Mouse (Mus musculus) cerebral cortex, adult 2 months (tissue): ENCODE results near the gene Mmp2.

Experiments
- WGBS: fragments of 180-500 bp; shearing (Covaris S2); methylation state at CpG from one replicate; pipeline ENCODE4 v1.1.7; 2018; 5-methylcytosine and 5-hydroxymethylcytosine counted together

Mmp2 gene

GRCm38 (mm10) chr8:92827243-92828034, at the start of gene Mmp2:
Mmp2 (plus strand) TSS chr8:92827291.
- 7% methylated on average over 37 of the region's 37 CpGs for WGBS

GRCm38 (mm10) chr8:92780976-92781375, 46.1 kb upstream of the Mmp2 start:
- 78% methylated on average over 3 of the region's 3 CpGs for WGBS

- WGBS, result 79% methylated on average over 3 of the region's 3 CpGs
These were observed 43.0 kb upstream of the Mmp2 start for GRCm38 (mm10) chr8:92783906-92784610.

GRCm38 (mm10) chr8:92790835-92791234, 36.3 kb upstream of the Mmp2 start:
- WGBS, result 68% methylated on average over 3 of the region's 3 CpGs

- WGBS, result 92% methylated on average over 2 of the region's 2 CpGs
These were observed 35.1 kb upstream of the Mmp2 start for GRCm38 (mm10) chr8:92791999-92792398.

- 87% methylated on average over 14 of the region's 14 CpGs for WGBS
These were observed 33.1 kb upstream of the Mmp2 start for GRCm38 (mm10) chr8:92793852-92794580.

GRCm38 (mm10) chr8:92797527-92797931, 29.6 kb upstream of the Mmp2 start:
- 74% methylated on average over 7 of the region's 7 CpGs for WGBS

- WGBS, result 94% methylated on average over 11 of the region's 11 CpGs
These were observed 27.7 kb upstream of the Mmp2 start for GRCm38 (mm10) chr8:92799406-92799805.

- 72% methylated on average over 8 of the region's 8 CpGs for WGBS
These were observed 25.9 kb upstream of the Mmp2 start for GRCm38 (mm10) chr8:92801231-92801630.

GRCm38 (mm10) chr8:92802591-92802990, 24.5 kb upstream of the Mmp2 start:
- whole genome bisulfite sequencing, result 86% methylated on average over 3 of the region's 3 CpGs

GRCm38 (mm10) chr8:92812773-92813172, 14.3 kb upstream of the Mmp2 start:
- WGBS, result 90% methylated on average over 2 of the region's 2 CpGs

- 66% methylated on average over 5 of the region's 5 CpGs for WGBS
These were observed 11.4 kb upstream of the Mmp2 start for GRCm38 (mm10) chr8:92815661-92816060.

GRCm38 (mm10) chr8:92817928-92818818, 8.9 kb upstream of the Mmp2 start:
- 17% methylated on average over 6 of the region's 6 CpGs for WGBS

GRCm38 (mm10) chr8:92822386-92822785, 4.7 kb upstream of the Mmp2 start:
- 76% methylated on average over 5 of the region's 5 CpGs for WGBS

GRCm38 (mm10) chr8:92825991-92826390, 1.1 kb upstream of the Mmp2 start:
- WGBS, result 60% methylated on average over 4 of the region's 4 CpGs

GRCm38 (mm10) chr8:92828251-92828743, 1.2 kb downstream of the Mmp2 start:
- WGBS, result 50% methylated on average over 15 of the region's 15 CpGs

- WGBS, result 71% methylated on average over 5 of the region's 5 CpGs
These were observed 7.1 kb downstream of the Mmp2 start for GRCm38 (mm10) chr8:92834065-92834731.

GRCm38 (mm10) chr8:92834786-92835500, 7.9 kb downstream of the Mmp2 start:
- WGBS, result 87% methylated on average over 11 of the region's 11 CpGs

- 98% methylated on average over 11 of the region's 11 CpGs for WGBS
These were observed 8.8 kb downstream of the Mmp2 start for GRCm38 (mm10) chr8:92835901-92836300.

GRCm38 (mm10) chr8:92838616-92839015, 11.5 kb downstream of the Mmp2 start:
- WGBS, result 85% methylated on average over 3 of the region's 3 CpGs
